Mouse (Mus musculus) C2C12 (cell line): Measurements from ENCODE around the gene Nop2.
"Not testable (repeated sequence)": the region's sequence is repeated elsewhere in the genome, so short reads cannot be mapped to it uniquely, and the experiment has no call there.

Source experiments
- CTCF ChIP-seq: IDR thresholded peaks from one replicate; pipeline ENCODE4 v1.5.1; 2011; ENCODE audit not compliant: control insufficient read depth, insufficient read depth, insufficient read length
- MYOD1 ChIP-seq: IDR thresholded peaks from one replicate; pipeline ENCODE4 v1.6.1; 2011; ENCODE audit warnings: low read depth; ENCODE audit not compliant: control insufficient read depth, insufficient read length

- TF ChIP-seq CTCF, MYOD1: not testable (repeated sequence)
Measured at GRCm38 (mm10) chr6:125161971-125162370, 30.3 kb downstream of the Nop2 start.
